Mouse (Mus musculus): ENCODE results near the gene Gm20388.

GRCm38 (mm10) chr8:124339742-124340141 lies 4429.1 kb downstream of the Gm20388 start:
- TF ChIP-seq CTCF (IDR thresholded peaks at IDR 0.05; ENCODE audit: extremely low read depth, insufficient read depth, low read length), result no peak
- no peak for TF ChIP-seq POLR2A (IDR thresholded peaks at IDR 0.05; ENCODE audit: extremely low read depth, insufficient read depth, low read length)

All from cortical plate, adult 2 months (tissue).